Mouse (Mus musculus): ENCODE results near the gene Smpdl3a. TPM values are rescaled to one million over a fixed set of nuclear protein-coding genes. Genes with fewer than 3 reads are reported as not detected.

Gene Smpdl3a
- polyA plus RNA-seq, 1 experiment from 2014 or later: 7.9 TPM

GRCm38 (mm10) chr10:57783289-57784130, 10.6 kb upstream of the Smpdl3a start:
- H3K4me2 ChIP-seq (ENCODE audit: low read depth, severe bottlenecking): no peak overlapping the region
- no peaks in the 10 kb centered on the region for H3K4me1 ChIP-seq (ENCODE audit: control insufficient read depth, insufficient read depth, low read length)
- no peaks in the 10 kb centered on the region for H3K36me3 ChIP-seq (ENCODE audit: control insufficient read depth, insufficient read depth, low read length)
- no peaks in the 10 kb centered on the region for H3K9me3 ChIP-seq (ENCODE audit: control insufficient read depth, low read length)
- no peak for DNase-seq (ENCODE audit: low spot score)
- H3K4me3 ChIP-seq (ENCODE audit: low read depth, low read length): no peak overlapping the region
- H3K9ac ChIP-seq (ENCODE audit: low read length): no peak overlapping the region
- H3K27me3 ChIP-seq (ENCODE audit: control insufficient read depth, insufficient read depth, low read length): no peaks in the 10 kb centered on the region
- ATAC-seq (ENCODE audit: insufficient number of reproducible peaks, low FRiP score, low TSS enrichment, low read depth): no peak
- 40% methylated on average over 12 of the region's 13 CpGs for WGBS
- H3K27ac ChIP-seq (replicated peaks; ENCODE audit: low read depth, low read length): no peak overlapping the region

GRCm38 (mm10) chr10:57784131-57784875, 9.8 kb upstream of the Smpdl3a start:
- no peak overlapping the region for H3K27ac ChIP-seq (replicated peaks; ENCODE audit: low read depth, low read length)
- H3K4me2 ChIP-seq (ENCODE audit: low read depth, severe bottlenecking): no peak overlapping the region
- ATAC-seq (ENCODE audit: insufficient number of reproducible peaks, low FRiP score, low TSS enrichment, low read depth) (no peak), DNase-seq (ENCODE audit: low spot score) (peak; percentile 25)
- H3K4me3 ChIP-seq (ENCODE audit: low read depth, low read length): no peak overlapping the region
- H3K27me3 ChIP-seq (ENCODE audit: control insufficient read depth, insufficient read depth, low read length): no peaks in the 10 kb centered on the region
- 21% methylated on average over 7 of the region's 7 CpGs for WGBS
- no peaks in the 10 kb centered on the region for H3K4me1 ChIP-seq (ENCODE audit: control insufficient read depth, insufficient read depth, low read length)
- H3K9me3 ChIP-seq (ENCODE audit: control insufficient read depth, low read length): no peaks in the 10 kb centered on the region
- H3K9ac ChIP-seq (ENCODE audit: low read length): no peak overlapping the region
- no peaks in the 10 kb centered on the region for H3K36me3 ChIP-seq (ENCODE audit: control insufficient read depth, insufficient read depth, low read length)

GRCm38 (mm10) chr10:57784876-57785150, 9.3 kb upstream of the Smpdl3a start, which contains the start of gene Fabp7:
Gene Fabp7 (plus strand): TSS chr10:57784881.
- H3K9ac ChIP-seq (ENCODE audit: low read length): no peak within 1 kb of the TSS
- no peaks in the 10 kb centered on the region for H3K4me1 ChIP-seq (ENCODE audit: control insufficient read depth, insufficient read depth, low read length)
- no peak within 1 kb of the TSS for H3K4me3 ChIP-seq (ENCODE audit: low read depth, low read length)
- no peaks in the 10 kb centered on the region for H3K9me3 ChIP-seq (ENCODE audit: control insufficient read depth, low read length)
- WGBS: 29% methylated on average over 7 of the region's 7 CpGs
- no peaks in the 10 kb centered on the region for H3K36me3 ChIP-seq (ENCODE audit: control insufficient read depth, insufficient read depth, low read length)
- no peak within 1 kb of the TSS for H3K27ac ChIP-seq (replicated peaks; ENCODE audit: low read depth, low read length)
- no peak within 1 kb of the TSS for H3K4me2 ChIP-seq (ENCODE audit: low read depth, severe bottlenecking)
- ATAC-seq (ENCODE audit: insufficient number of reproducible peaks, low FRiP score, low TSS enrichment, low read depth): no peak
- DNase-seq (ENCODE audit: low spot score): no peak
- no peaks in the 10 kb centered on the region for H3K27me3 ChIP-seq (ENCODE audit: control insufficient read depth, insufficient read depth, low read length)

GRCm38 (mm10) chr10:57785552-57785951, 8.6 kb upstream of the Smpdl3a start:
- no peaks in the 10 kb centered on the region for H3K27me3 ChIP-seq (ENCODE audit: control insufficient read depth, insufficient read depth, low read length)
- H3K4me2 ChIP-seq (ENCODE audit: low read depth, severe bottlenecking): no peak overlapping the region
- DNase-seq (ENCODE audit: low spot score) (no peak), ATAC-seq (ENCODE audit: insufficient number of reproducible peaks, low FRiP score, low TSS enrichment, low read depth) (no peak)
- H3K9ac ChIP-seq (ENCODE audit: low read length): no peak overlapping the region
- H3K4me3 ChIP-seq (ENCODE audit: low read depth, low read length): no peak overlapping the region
- no peaks in the 10 kb centered on the region for H3K36me3 ChIP-seq (ENCODE audit: control insufficient read depth, insufficient read depth, low read length)
- H3K4me1 ChIP-seq (ENCODE audit: control insufficient read depth, insufficient read depth, low read length): no peaks in the 10 kb centered on the region
- H3K27ac ChIP-seq (replicated peaks; ENCODE audit: low read depth, low read length): no peak overlapping the region
- H3K9me3 ChIP-seq (ENCODE audit: control insufficient read depth, low read length): no peaks in the 10 kb centered on the region
- WGBS: 54% methylated on average over 2 of the region's 2 CpGs

GRCm38 (mm10) chr10:57792957-57793356, 1.2 kb upstream of the Smpdl3a start:
- Histone ChIP-seq H3K27me3 (ENCODE audit: control insufficient read depth, insufficient read depth, low read length) (no peaks in the 10 kb centered on the region), H3K4me3 (ENCODE audit: low read depth, low read length) (no peak overlapping the region), H3K9me3 (ENCODE audit: control insufficient read depth, low read length) (no peaks in the 10 kb centered on the region), H3K4me2 (ENCODE audit: low read depth, severe bottlenecking) (no peak overlapping the region), H3K4me1 (ENCODE audit: control insufficient read depth, insufficient read depth, low read length) (peaks cover 4% of the 10 kb centered on the region; the same call in 1 of the 2 replicates), H3K36me3 (ENCODE audit: control insufficient read depth, insufficient read depth, low read length) (no peaks in the 10 kb centered on the region), H3K27ac (replicated peaks; ENCODE audit: low read depth, low read length) (no peak overlapping the region), H3K9ac (ENCODE audit: low read length) (no peak overlapping the region)
- DNase-seq (ENCODE audit: low spot score) (no peak), ATAC-seq (ENCODE audit: insufficient number of reproducible peaks, low FRiP score, low TSS enrichment, low read depth) (no peak)
- 96% methylated on average over 1 of the region's 1 CpGs for WGBS

GRCm38 (mm10) chr10:57794491-57795461, 641 bp downstream of the Smpdl3a start:
- Histone ChIP-seq H3K4me3 (ENCODE audit: low read depth, low read length) (peak overlapping the region; percentile 42), H3K4me1 (ENCODE audit: control insufficient read depth, insufficient read depth, low read length) (peaks cover 4% of the 10 kb centered on the region; the same call in 1 of the 2 replicates), H3K27me3 (ENCODE audit: control insufficient read depth, insufficient read depth, low read length) (no peaks in the 10 kb centered on the region), H3K4me2 (ENCODE audit: low read depth, severe bottlenecking) (peak overlapping the region; percentile 80), H3K9me3 (ENCODE audit: control insufficient read depth, low read length) (no peaks in the 10 kb centered on the region), H3K9ac (ENCODE audit: low read length) (peak overlapping the region; percentile 59), H3K36me3 (ENCODE audit: control insufficient read depth, insufficient read depth, low read length) (no peaks in the 10 kb centered on the region), H3K27ac (replicated peaks; ENCODE audit: low read depth, low read length) (no peak overlapping the region)
- DNase-seq (ENCODE audit: low spot score) (peak; percentile 55), ATAC-seq (ENCODE audit: insufficient number of reproducible peaks, low FRiP score, low TSS enrichment, low read depth) (peak; percentile 75)
- 2% methylated on average over 44 of the region's 44 CpGs for WGBS

- Histone ChIP-seq H3K36me3 (ENCODE audit: control insufficient read depth, insufficient read depth, low read length) (no peaks in the 10 kb centered on the region), H3K27ac (replicated peaks; ENCODE audit: low read depth, low read length) (no peak overlapping the region), H3K9me3 (ENCODE audit: control insufficient read depth, low read length) (no peaks in the 10 kb centered on the region), H3K4me3 (ENCODE audit: low read depth, low read length) (peak overlapping the region; percentile 42), H3K4me1 (ENCODE audit: control insufficient read depth, insufficient read depth, low read length) (peaks cover 4% of the 10 kb centered on the region; the same call in 1 of the 2 replicates), H3K4me2 (ENCODE audit: low read depth, severe bottlenecking) (peak overlapping the region; percentile 80; the same call in 1 of the 2 replicates), H3K27me3 (ENCODE audit: control insufficient read depth, insufficient read depth, low read length) (no peaks in the 10 kb centered on the region), H3K9ac (ENCODE audit: low read length) (no peak overlapping the region)
- DNase-seq (ENCODE audit: low spot score): no peak
- 29% methylated on average over 4 of the region's 4 CpGs for WGBS
- no peak for ATAC-seq (ENCODE audit: insufficient number of reproducible peaks, low FRiP score, low TSS enrichment, low read depth)
Observed at GRCm38 (mm10) chr10:57795542-57795941, 1.4 kb downstream of the Smpdl3a start.

- Histone ChIP-seq H3K4me3 (ENCODE audit: low read depth, low read length) (no peak overlapping the region), H3K36me3 (ENCODE audit: control insufficient read depth, insufficient read depth, low read length) (no peaks in the 10 kb centered on the region), H3K9me3 (ENCODE audit: control insufficient read depth, low read length) (no peaks in the 10 kb centered on the region), H3K4me2 (ENCODE audit: low read depth, severe bottlenecking) (no peak overlapping the region), H3K27me3 (ENCODE audit: control insufficient read depth, insufficient read depth, low read length) (no peaks in the 10 kb centered on the region), H3K9ac (ENCODE audit: low read length) (no peak overlapping the region), H3K27ac (replicated peaks; ENCODE audit: low read depth, low read length) (no peak overlapping the region), H3K4me1 (ENCODE audit: control insufficient read depth, insufficient read depth, low read length) (peaks cover 4% of the 10 kb centered on the region; the same call in 1 of the 2 replicates)
- 35% methylated on average over 4 of the region's 4 CpGs for WGBS
- ATAC-seq (ENCODE audit: insufficient number of reproducible peaks, low FRiP score, low TSS enrichment, low read depth) (0 out of 2 replicates have a peak, but pooled peaks have one; percentile 49), DNase-seq (ENCODE audit: low spot score) (peak; percentile 34)
Observed at GRCm38 (mm10) chr10:57796057-57796456, 1.9 kb downstream of the Smpdl3a start.
